Mouse (Mus musculus) intestine, postnatal 0 days (tissue): ENCODE data around the gene Fam192a. TPM values are rescaled to one million over a fixed set of nuclear protein-coding genes. Genes with fewer than 3 reads are reported as not detected.

Experiments used
- ATAC-seq: fragments of 200-750 bp; cut with Nextera tagmentation; 2 replicates; pipeline ENCODE4 v1.8.0; 2017; ENCODE audit warnings: mild to moderate bottlenecking, moderate TSS enrichment, moderate library complexity
- H3K27ac ChIP-seq: fragments of 300-500 bp; sonication (generic); 2 replicates; pipeline ENCODE4 v1.5.1; 2014; ENCODE audit warnings: mild to moderate bottlenecking, low read depth, low read length, moderate library complexity
- H3K27me3 ChIP-seq: fragments of 300-500 bp; sonication (generic); replicated peaks from 2 replicates; pipeline ENCODE4 v1.6.1; 2014; ENCODE audit warnings: low read length, mixed read lengths; ENCODE audit not compliant: control insufficient read depth, insufficient read depth
- H3K36me3 ChIP-seq: fragments of 300-500 bp; sonication (generic); 2 replicates; pipeline ENCODE4 v1.6.1; 2014; ENCODE audit warnings: mild to moderate bottlenecking, moderate library complexity; ENCODE audit not compliant: control insufficient read depth, insufficient read depth
- H3K4me1 ChIP-seq: fragments of 300-500 bp; sonication (generic); replicated peaks from 2 replicates; pipeline ENCODE4 v1.6.1; 2014; ENCODE audit warnings: antibody characterized with exemption, low read length, mixed read lengths; ENCODE audit not compliant: control insufficient read depth, insufficient read depth
- H3K4me2 ChIP-seq: fragments of 300-500 bp; sonication (generic); replicated peaks from 2 replicates; pipeline ENCODE4 v1.6.1; 2014; ENCODE audit warnings: low read depth, mild to moderate bottlenecking, moderate library complexity
- H3K4me3 ChIP-seq: fragments of 300-500 bp; sonication (generic); 2 replicates; pipeline ENCODE4 v1.5.1; 2014; ENCODE audit warnings: low read depth, low read length
- H3K9ac ChIP-seq: fragments of 300-500 bp; sonication (generic); 2 replicates; pipeline ENCODE4 v1.6.1; 2014; ENCODE audit warnings: mild to moderate bottlenecking, low read depth, low read length
- H3K9me3 ChIP-seq: fragments of 300-500 bp; sonication (generic); 2 replicates; pipeline ENCODE4 v1.6.1; 2016; ENCODE audit warnings: mixed run types; ENCODE audit not compliant: control insufficient read depth
- CTCF ChIP-seq: sonication (generic); IDR thresholded peaks from 2 replicates; pipeline ENCODE4 v1.5.1; 2016; ENCODE audit warnings: low read depth, mild to moderate bottlenecking, control low read depth, antibody characterized with exemption, moderate library complexity
- WGBS: fragments of 180-500 bp; shearing (Covaris S2); extraction: QIAGEN DNeasy Blood & Tissue Kit; methylation state at CpG from one replicate; pipeline ENCODE4 v1.1.7; 2014; 5-methylcytosine and 5-hydroxymethylcytosine counted together
- polyA plus RNA-seq: library from polyadenylated mRNA; unstranded; fragments of >200 nt; fragmentation: Nextera tagmentation; extraction: Ambion mirVana; gene quantifications from 2 replicates; pipeline ENCODE4 v1.2.1, GENCODE M21; 2015

Fam192a gene
- polyA plus RNA-seq, 1 experiment from 2014 or later = 44.5 TPM

DNA sequence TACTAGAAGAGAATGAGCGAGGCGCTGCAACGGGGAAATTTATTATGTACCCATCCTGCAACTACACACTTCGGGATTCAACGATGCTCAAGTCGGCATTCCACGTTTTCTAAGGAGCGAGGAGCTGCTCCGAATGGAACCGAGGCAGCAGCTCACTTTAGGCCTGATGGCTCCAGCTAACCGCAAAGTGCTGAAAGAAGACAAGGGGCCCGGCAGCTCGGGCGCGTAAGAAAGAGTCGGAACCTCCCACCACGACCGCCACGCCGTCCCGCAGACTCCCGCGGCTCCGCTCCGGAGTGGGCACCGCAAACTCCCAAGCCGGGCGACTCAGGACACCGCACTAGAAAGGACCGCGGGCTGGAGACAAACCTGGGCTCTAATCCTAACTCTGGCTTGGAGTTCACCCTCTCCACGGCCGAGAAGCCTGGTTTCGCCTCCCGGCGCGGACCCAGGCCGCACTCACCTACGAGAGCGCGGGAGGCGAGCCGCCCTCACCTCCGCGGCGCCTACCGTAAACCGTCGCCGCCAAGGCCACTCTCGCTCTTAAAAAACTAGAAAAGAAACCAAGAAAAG lies 677 bp downstream of the Fam192a start:
- H3K9ac ChIP-seq = peak overlapping the region; percentile 97
- no peak for TF ChIP-seq CTCF
- no peaks in the 10 kb centered on the region for H3K4me1 ChIP-seq
- no peaks in the 10 kb centered on the region for H3K9me3 ChIP-seq
- peak overlapping the region; percentile 96 for H3K27ac ChIP-seq
- peak overlapping the region; percentile 81 for H3K4me2 ChIP-seq
- ATAC-seq = peak; percentile 29
- WGBS = under 1% methylated on average over 51 of the region's 51 CpGs
- no peaks in the 10 kb centered on the region for H3K27me3 ChIP-seq
- H3K36me3 ChIP-seq = no peaks in the 10 kb centered on the region
- peak overlapping the region; percentile 100 for H3K4me3 ChIP-seq

DNA sequence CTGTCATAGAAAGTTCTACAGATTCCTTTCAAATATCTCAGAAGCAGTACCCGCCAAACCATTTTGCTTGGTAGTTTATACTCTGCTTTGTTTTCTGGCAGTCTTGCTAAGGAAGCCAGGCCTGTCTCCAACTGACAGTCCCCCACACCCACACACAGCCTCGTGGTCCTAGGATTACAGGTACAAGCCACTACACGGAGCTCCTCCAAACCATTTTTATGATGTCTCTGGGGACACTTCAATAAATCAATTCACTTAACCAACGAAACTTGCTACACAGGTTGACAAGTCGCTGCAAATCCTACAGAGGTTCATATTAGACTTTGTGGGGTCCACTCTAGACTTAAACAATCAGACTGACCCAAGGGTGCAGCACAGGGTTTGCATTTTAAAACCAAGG lies 1.3 kb downstream of the Fam192a start:
- no peak for ATAC-seq
- Histone ChIP-seq H3K4me3 (peak overlapping the region; percentile 100), H3K9me3 (no peaks in the 10 kb centered on the region), H3K4me2 (peak overlapping the region; percentile 81), H3K4me1 (no peaks in the 10 kb centered on the region), H3K9ac (peak overlapping the region; percentile 97), H3K27me3 (no peaks in the 10 kb centered on the region), H3K27ac (no peak overlapping the region), H3K36me3 (no peaks in the 10 kb centered on the region)
- TF ChIP-seq CTCF = no peak
- 8% methylated on average over 5 of the region's 5 CpGs for WGBS

DNA sequence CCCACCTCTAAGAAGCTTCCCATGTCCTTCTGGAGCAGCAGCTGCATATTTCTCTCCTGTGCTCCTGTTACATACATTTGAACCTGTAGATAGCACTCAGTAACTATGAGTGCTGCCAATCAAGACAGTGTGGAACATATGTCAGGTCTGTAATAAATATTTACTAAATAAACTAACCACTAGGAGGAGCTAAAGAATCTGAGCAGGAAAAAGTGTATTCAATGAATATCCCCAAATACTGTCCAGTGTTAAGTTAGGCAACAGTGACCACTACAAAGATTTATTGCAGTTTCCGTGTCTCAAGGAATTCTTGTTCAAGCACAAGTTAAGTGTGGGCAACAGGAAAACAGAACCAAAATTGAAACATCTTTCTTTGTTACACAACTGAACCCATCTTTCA lies 7.6 kb downstream of the Fam192a start:
- peak; percentile 66 for TF ChIP-seq CTCF
- no peak overlapping the region for H3K9ac ChIP-seq
- ATAC-seq = no peak
- H3K27ac ChIP-seq = no peak overlapping the region
- H3K36me3 ChIP-seq = peaks cover 4% of the 10 kb centered on the region; the same call in 1 of the 2 replicates
- H3K4me3 ChIP-seq = no peak overlapping the region
- WGBS = 46% methylated on average over 1 of the region's 1 CpGs
- no peak overlapping the region for H3K4me2 ChIP-seq
- H3K27me3 ChIP-seq = no peaks in the 10 kb centered on the region
- H3K4me1 ChIP-seq = no peaks in the 10 kb centered on the region
- no peaks in the 10 kb centered on the region for H3K9me3 ChIP-seq

DNA sequence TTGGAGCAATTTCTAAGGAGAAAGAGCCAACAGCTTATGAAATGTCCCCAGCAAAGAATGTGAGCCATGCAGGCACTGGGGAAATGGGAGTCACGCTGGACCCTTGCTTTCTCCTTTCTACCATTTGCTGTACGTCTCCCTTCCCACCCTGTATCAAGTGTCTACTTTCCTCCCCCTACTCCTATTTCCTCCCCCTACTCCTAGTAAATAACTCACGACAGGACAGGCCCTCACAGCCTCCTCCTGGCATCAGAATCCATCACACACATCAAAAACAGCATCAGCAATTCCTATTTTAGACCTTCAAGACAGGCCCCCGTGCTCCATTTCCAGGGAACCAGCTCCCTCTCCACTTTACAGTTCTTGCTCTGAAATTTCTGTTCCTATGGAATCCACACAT lies 10.1 kb downstream of the Fam192a start:
- ATAC-seq = no peak

DNA sequence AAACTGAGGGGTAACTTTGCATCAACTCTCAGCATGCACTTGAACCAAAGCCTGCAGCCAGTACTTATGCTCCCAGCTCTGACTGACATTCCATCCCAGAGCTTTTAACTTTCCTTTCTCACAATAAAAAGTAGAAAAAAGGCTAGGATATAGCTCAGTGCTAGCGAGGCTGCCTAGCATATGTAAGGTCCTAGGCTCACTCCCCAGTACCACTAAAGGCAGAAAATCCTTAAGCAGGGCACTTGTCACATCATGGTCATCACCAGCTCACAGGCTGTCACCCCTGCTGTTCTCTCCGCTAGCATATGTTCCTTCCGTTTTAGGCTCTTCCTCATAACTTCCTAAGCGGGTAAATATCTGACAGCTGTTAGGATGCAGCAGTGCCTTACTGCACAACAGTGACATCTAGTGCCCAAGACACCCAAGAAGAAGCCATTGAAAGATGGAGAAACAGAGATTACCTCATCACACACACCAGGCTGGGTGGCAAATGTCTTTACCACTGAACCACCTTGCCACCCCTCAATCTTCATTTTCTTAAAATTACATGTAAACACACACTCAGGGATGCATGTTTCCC lies 17.5 kb downstream of the Fam192a start:
- H3K36me3 ChIP-seq = peaks cover 58% of the 10 kb centered on the region
- no peak overlapping the region for H3K27ac ChIP-seq
- H3K4me1 ChIP-seq = no peaks in the 10 kb centered on the region
- no peak overlapping the region for H3K4me3 ChIP-seq
- peak; percentile 83 for TF ChIP-seq CTCF
- H3K27me3 ChIP-seq = no peaks in the 10 kb centered on the region
- no peak overlapping the region for H3K9ac ChIP-seq
- no peak for ATAC-seq
- WGBS = 42% methylated on average over 4 of the region's 4 CpGs
- no peak overlapping the region for H3K4me2 ChIP-seq
- H3K9me3 ChIP-seq = no peaks in the 10 kb centered on the region

More for the DNA sequence above, 10.1 kb downstream of the Fam192a start:
- H3K27ac ChIP-seq = no peak overlapping the region
- no peak overlapping the region for H3K9ac ChIP-seq
- H3K9me3 ChIP-seq = no peaks in the 10 kb centered on the region
- H3K36me3 ChIP-seq = peaks cover 19% of the 10 kb centered on the region
- no peak overlapping the region for H3K4me3 ChIP-seq
- no peak overlapping the region for H3K4me2 ChIP-seq
- H3K27me3 ChIP-seq = no peaks in the 10 kb centered on the region
- no peaks in the 10 kb centered on the region for H3K4me1 ChIP-seq
- no peak for TF ChIP-seq CTCF
- 80% methylated on average over 4 of the region's 4 CpGs for WGBS

DNA sequence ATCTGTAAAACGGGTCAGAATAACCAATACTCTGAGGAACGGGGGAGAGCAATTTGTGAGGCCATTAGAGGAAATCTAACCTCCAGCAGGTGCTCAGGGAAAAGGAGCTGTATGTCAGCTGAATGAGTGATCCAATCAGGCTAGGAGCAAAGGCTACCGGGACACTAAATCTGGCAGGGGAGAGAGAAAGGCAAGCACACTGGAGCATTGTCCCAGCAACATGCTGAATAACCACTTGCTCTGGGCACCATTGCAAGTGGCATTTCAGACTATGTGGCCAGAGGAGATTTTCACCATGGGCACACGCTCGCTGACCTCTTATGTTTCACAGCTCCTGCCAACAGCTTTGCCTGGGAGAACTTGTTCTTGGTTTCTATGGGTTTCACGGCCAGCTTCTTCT lies 19.2 kb downstream of the Fam192a start:
- H3K36me3 ChIP-seq = peaks cover 67% of the 10 kb centered on the region
- H3K4me1 ChIP-seq = no peaks in the 10 kb centered on the region

More for the DNA sequence above, 19.2 kb downstream of the Fam192a start:
- no peak for TF ChIP-seq CTCF
- no peak for ATAC-seq
- H3K9ac ChIP-seq = no peak overlapping the region
- no peak overlapping the region for H3K27ac ChIP-seq
- no peaks in the 10 kb centered on the region for H3K9me3 ChIP-seq
- WGBS = 93% methylated on average over 6 of the region's 6 CpGs
- no peak overlapping the region for H3K4me3 ChIP-seq
- H3K27me3 ChIP-seq = no peaks in the 10 kb centered on the region
- H3K4me2 ChIP-seq = no peak overlapping the region
